Mouse (Mus musculus) heart, adult 11 months (tissue): Measurements from ENCODE around the gene Hoxa6.
A peak's percentile ranks its signal among the peaks of the same experiment; 100 is the strongest.

Source experiments
- DNase-seq: peaks from one replicate; pipeline ENCODE4 v3.0.0; 2022

Hoxa6 gene

DNA sequence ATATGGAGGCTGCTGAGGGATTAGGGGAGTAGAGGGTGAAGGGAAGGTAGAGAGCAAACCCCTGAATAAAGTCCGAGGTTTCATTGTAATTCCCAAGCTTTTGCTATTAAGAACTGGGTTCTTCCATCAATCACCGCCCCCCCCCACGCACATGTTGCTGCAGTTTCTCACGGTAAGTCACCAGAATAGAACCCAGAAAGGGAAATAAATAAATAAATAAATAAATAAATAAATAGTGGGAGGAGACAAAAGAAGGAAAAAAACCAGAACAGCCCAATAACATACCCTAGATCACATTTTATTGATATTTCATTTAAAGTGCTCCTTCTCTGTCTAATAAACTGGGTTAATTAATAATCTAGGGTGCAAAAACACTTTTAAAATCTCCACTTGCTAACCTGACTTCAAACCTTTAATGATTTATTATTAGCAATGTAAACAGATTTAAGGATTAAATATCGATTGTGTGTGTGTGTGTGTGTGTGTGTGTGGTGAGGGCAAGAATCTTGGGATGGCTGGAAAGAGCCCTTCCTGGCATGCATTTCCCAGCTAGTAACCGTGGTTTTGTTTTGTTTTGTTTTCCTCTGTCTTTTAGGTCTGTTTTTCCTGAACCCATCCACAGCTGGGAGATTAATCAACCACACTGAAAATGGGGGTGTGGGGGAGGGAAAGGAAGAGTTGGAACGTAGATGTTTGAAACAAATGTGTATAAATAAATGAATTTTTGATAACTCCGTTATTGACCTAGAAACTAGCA is 47.0 kb downstream of the Hoxa6 start:
- peak; percentile 71 for DNase-seq

DNA sequence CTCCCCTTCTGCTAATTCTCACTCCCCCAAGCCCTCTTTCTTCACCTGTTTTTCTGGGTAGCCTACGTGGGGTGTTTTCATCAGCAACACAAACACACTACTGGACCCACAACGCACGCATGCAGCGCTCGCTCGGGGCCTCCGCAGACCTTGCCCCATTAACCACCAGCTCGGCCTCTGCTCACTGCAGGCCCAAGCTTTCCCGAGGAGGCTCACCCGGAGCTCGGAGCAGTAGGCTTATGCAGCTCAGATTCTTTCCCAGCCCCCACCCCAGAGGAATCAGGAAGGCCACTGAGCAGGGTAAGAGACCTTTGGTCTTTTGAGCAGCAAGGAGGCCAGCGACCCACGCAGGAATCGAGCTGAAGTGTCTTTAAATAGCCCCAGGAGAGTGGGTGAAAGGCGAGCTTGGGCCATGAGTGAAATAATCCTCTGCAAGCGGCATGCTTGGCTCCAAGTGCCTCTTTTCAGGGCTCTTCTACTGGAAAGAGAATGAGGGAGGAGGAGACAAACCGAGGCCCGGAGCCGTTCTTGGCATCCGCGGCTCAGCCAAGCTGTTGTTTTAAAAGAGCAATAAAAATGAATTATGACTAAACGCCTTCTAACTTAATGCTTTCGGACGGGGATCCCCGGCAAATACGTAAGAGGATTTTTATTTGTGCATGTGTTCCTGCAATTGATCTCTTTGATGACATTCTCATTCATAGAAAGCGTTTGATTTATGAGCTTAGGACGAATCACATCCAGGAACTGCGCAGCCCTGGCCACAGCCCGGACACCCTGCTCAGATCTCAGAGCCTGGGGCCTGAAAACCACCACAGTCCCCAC is 47.8 kb downstream of the Hoxa6 start:
- DNase-seq = peak; percentile 90

- DNase-seq = peak; percentile 93
Observed at GRCm38 (mm10) chr6:52159979-52160378, 48.5 kb downstream of the Hoxa6 start.

- peak; percentile 91 for DNase-seq
Observed at GRCm38 (mm10) chr6:52159164-52159761, 49.3 kb downstream of the Hoxa6 start.

DNA sequence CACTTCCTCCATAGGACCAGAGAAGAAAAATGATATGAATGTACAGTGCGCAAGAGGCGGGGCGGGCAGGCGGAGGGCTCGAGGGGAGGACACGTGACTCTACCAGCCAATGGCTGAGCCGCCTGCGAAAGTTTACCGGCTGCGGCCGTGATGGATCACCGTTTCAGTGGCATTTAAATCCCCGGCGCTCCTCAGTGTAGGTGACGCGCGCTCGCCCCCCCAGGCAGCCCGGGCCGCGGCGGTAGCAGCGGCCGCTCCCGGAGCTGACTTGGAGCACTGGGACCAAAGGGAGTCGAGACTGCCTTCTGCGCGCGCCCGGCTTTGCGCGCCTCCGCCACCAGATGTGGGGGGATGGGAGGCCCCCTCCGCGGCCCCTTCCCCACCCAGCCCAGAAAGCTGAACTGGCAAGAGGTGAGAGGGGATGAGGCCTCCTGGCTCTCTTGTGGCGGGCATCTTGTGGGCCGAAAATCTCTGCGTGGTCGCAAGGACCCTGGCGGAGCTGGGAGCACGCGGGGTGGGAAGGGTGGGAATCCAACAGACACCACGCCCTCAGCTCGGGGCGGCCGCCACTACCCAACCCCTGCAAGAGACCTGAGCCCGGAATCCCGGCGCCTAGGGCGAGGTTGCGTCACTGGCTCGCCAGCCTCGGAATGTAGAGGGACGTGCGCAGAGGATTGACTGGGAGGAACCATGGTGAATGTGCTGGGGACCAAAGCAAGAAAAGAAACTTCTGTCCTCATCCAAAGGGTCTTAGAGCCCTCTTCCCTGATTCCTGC is 50.1 kb downstream of the Hoxa6 start, which contains the start of gene Hoxa1:
Gene Hoxa1 (minus strand): TSS at position 42 of the 776 bp plus-strand sequence.
- DNase-seq = peak; percentile 99

- no peak for DNase-seq
Observed at GRCm38 (mm10) chr6:52157466-52158275, 50.9 kb downstream of the Hoxa6 start.

GRCm38 (mm10) chr6:52156551-52157200 is 51.8 kb downstream of the Hoxa6 start:
- DNase-seq = peak; percentile 59
